In the genomic region with DNA sequence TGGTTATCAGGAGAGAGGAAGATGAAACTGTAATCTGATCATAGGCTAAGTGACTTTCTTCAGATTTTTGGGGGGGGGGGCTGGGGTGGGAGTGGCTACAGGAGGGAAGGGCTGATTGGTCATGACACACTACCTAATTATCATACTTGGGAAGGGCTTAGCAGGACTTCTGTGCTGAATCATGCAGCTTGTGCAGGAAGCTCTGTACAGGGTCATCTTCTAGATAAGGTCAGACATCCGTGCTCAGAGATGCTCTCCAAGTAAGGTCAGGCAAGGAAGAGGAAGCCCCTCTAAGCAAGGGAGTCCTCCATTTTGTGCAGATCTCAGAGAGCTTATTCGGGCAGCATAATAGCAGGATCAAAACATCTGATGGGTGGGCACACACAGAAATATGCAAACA, we compare ENCODE assay signal across 22 mouse cellular contexts.
A peak's percentile ranks its signal among the peaks of the same experiment; 100 is the strongest.
DNase-seq lines count a peak whose midpoint lies in the region; ATAC-seq and TF ChIP-seq lines count a peak whose summit lies in the region.
"Had no signal": no experiment of that assay in that cellular context is flagged by ENCODE, and none has a peak within 500 bp of the region (broad histone marks: within the 10 kb centered on the region; RNA-seq: fewer than 3 reads in every experiment).

No protein-coding gene starts in this region.

- no peak for TF ChIP-seq RAD21 in MEL (IDR thresholded peaks at IDR 0.05; ENCODE audit: low read depth, low read length)

- no peak overlapping the region for H3K4me2 ChIP-seq in liver, embryonic 16.5 days (ENCODE audit: low read depth, low read length)
- H3K4me2 ChIP-seq in liver, embryonic 11.5 days = no peak overlapping the region
- no peak overlapping the region for H3K4me2 ChIP-seq in neural tube, embryonic 15.5 days
- H3K4me2 ChIP-seq: embryonic facial prominence, embryonic 12.5 days; kidney, embryonic 15.5 days; midbrain, embryonic 13.5 days had no signal

- 37% methylated on average over 2 of the region's 2 CpGs for WGBS in liver, embryonic 16.5 days (ENCODE audit: insufficient replicate concordance)
- WGBS in liver, embryonic 11.5 days = 48% methylated on average over 2 of the region's 2 CpGs
- 87% methylated on average over 2 of the region's 2 CpGs for WGBS in neural tube, embryonic 15.5 days

- no peak overlapping the region for H3K9ac ChIP-seq in liver, embryonic 16.5 days (ENCODE audit: low read depth, low read length)
- no peak overlapping the region for H3K9ac ChIP-seq in liver, embryonic 11.5 days (ENCODE audit: low read depth, low read length)
- H3K9ac ChIP-seq in MEL (ENCODE audit: control insufficient read depth, low read depth, low read length, poor library complexity, severe bottlenecking) = no peak overlapping the region
- H3K9ac ChIP-seq in neural tube, embryonic 15.5 days (replicated peaks) = no peak overlapping the region
- H3K9ac ChIP-seq: embryonic facial prominence, embryonic 12.5 days; forebrain, postnatal 0 days; kidney, embryonic 15.5 days; midbrain, embryonic 13.5 days had no signal

- no peak overlapping the region for H3K4me3 ChIP-seq in liver, embryonic 16.5 days (ENCODE audit: low read depth, low read length)
- H3K4me3 ChIP-seq in liver, embryonic 11.5 days (ENCODE audit: low read depth, low read length) = no peak overlapping the region
- H3K4me3 ChIP-seq in MEL (ENCODE audit: control insufficient read depth in 1 of 2, insufficient read depth in 1 of 2, low read depth in 2 of 2, low read length in 2 of 2) = no peak overlapping the region
- H3K4me3 ChIP-seq in neural tube, embryonic 15.5 days (replicated peaks) = no peak overlapping the region
- H3K4me3 ChIP-seq: embryonic facial prominence, embryonic 12.5 days; kidney, embryonic 15.5 days; megakaryocyte, embryonic 14.5 days; midbrain, embryonic 13.5 days had no signal

- H3K27ac ChIP-seq in liver, embryonic 16.5 days (ENCODE audit: low read length) = no peak overlapping the region
- no peak overlapping the region for H3K27ac ChIP-seq in liver, embryonic 11.5 days (ENCODE audit: low read depth, low read length)
- no peak overlapping the region for H3K27ac ChIP-seq in MEL (ENCODE audit: control insufficient read depth, low read depth, low read length)
- no peak overlapping the region for H3K27ac ChIP-seq in neural tube, embryonic 15.5 days (replicated peaks)
- H3K27ac ChIP-seq: embryonic facial prominence, embryonic 12.5 days; hindbrain, postnatal 0 days; midbrain, embryonic 13.5 days had no signal

- H3K27me3 ChIP-seq in liver, embryonic 16.5 days (ENCODE audit: control insufficient read depth, insufficient read depth, low read depth, low read length) = no peaks in the 10 kb centered on the region
- no peaks in the 10 kb centered on the region for H3K27me3 ChIP-seq in liver, embryonic 11.5 days (replicated peaks; ENCODE audit: control insufficient read depth, insufficient read depth, low read length)
- no peaks in the 10 kb centered on the region for H3K27me3 ChIP-seq in MEL (ENCODE audit: control insufficient read depth in 1 of 2, insufficient read depth in 2 of 2, low read length in 2 of 2)
- no peaks in the 10 kb centered on the region for H3K27me3 ChIP-seq in neural tube, embryonic 15.5 days (replicated peaks)
- H3K27me3 ChIP-seq: embryonic facial prominence, embryonic 12.5 days; kidney, embryonic 15.5 days had no signal

- no peaks in the 10 kb centered on the region for H3K4me1 ChIP-seq in liver, embryonic 16.5 days (ENCODE audit: control insufficient read depth, low read depth, low read length)
- H3K4me1 ChIP-seq in liver, embryonic 11.5 days (replicated peaks; ENCODE audit: control insufficient read depth, insufficient read depth, low read length) = peaks cover 15% of the 10 kb centered on the region
- H3K4me1 ChIP-seq in MEL (ENCODE audit: control insufficient read depth in 1 of 2, insufficient read depth in 2 of 2, low read length in 2 of 2) = 0 out of 4 replicates have a peak, but pooled peaks cover 0 to 6% of the 10 kb centered on the region in 2 experiments
- H3K4me1 ChIP-seq in neural tube, embryonic 15.5 days = peaks cover 31% of the 10 kb centered on the region

- no peak for TF ChIP-seq CTCF in MEL (IDR thresholded peaks at IDR 0.05 in 2 of 3, conservative IDR thresholded peaks at IDR 0.05 in 1 of 3; ENCODE audit: control insufficient read depth in 1 of 3, insufficient read depth in 1 of 3, low read depth in 2 of 3, low read length in 3 of 3, poor library complexity in 1 of 3, severe bottlenecking in 1 of 3)

- H3K36me3 ChIP-seq in liver, embryonic 16.5 days (ENCODE audit: control insufficient read depth, insufficient read depth) = no peaks in the 10 kb centered on the region
- H3K36me3 ChIP-seq in liver, embryonic 11.5 days (ENCODE audit: control insufficient read depth, insufficient read depth, low read length) = no peaks in the 10 kb centered on the region
- no peaks in the 10 kb centered on the region; a peak in 1 of 4 replicates for H3K36me3 ChIP-seq in MEL (ENCODE audit: control insufficient read depth in 1 of 2, insufficient read depth in 2 of 2, low read length in 2 of 2)
- H3K36me3 ChIP-seq in neural tube, embryonic 15.5 days = no peaks in the 10 kb centered on the region
- H3K36me3 ChIP-seq: embryonic facial prominence, embryonic 12.5 days; G1E; kidney, embryonic 15.5 days; midbrain, embryonic 13.5 days had no signal

- TF ChIP-seq POLR2A in MEL (IDR thresholded peaks at IDR 0.05; ENCODE audit: control insufficient read depth in 1 of 2, insufficient read depth in 1 of 2, low read depth in 1 of 2, low read length in 2 of 2, poor library complexity in 1 of 2) = no peak

- ATAC-seq in liver, embryonic 16.5 days (ENCODE audit: low read depth) = peak; percentile 38; the same call in 1 of the 2 replicates
- no peak for ATAC-seq in liver, embryonic 11.5 days (replicated peaks; ENCODE audit: low FRiP score)
- no peak for ATAC-seq in neural tube, embryonic 15.5 days (ENCODE audit: low FRiP score)
- ATAC-seq in CD4-positive, CD25-positive, alpha-beta regulatory T cell, adult 4 months = no peak
- ATAC-seq: forebrain, postnatal 0 days; hindbrain, postnatal 0 days; midbrain, embryonic 13.5 days had no signal

- no peaks in the 10 kb centered on the region for H3K79me2 ChIP-seq in MEL (ENCODE audit: control insufficient read depth, insufficient read depth, low read length, poor library complexity)

- H3K9me3 ChIP-seq in liver, embryonic 16.5 days (replicated peaks; ENCODE audit: control insufficient read depth, low read length) = no peaks in the 10 kb centered on the region
- H3K9me3 ChIP-seq in liver, embryonic 11.5 days (ENCODE audit: control insufficient read depth, low read length) = no peaks in the 10 kb centered on the region
- H3K9me3 ChIP-seq in MEL (replicated peaks; ENCODE audit: insufficient read depth, low read length) = no peaks in the 10 kb centered on the region
- H3K9me3 ChIP-seq in neural tube, embryonic 15.5 days (replicated peaks) = no peaks in the 10 kb centered on the region
- H3K9me3 ChIP-seq: embryonic facial prominence, embryonic 12.5 days; kidney, embryonic 15.5 days; midbrain, embryonic 13.5 days had no signal

- no peak for DNase-seq in liver, embryonic 11.5 days (ENCODE audit: low spot score)
- DNase-seq in MEL (ENCODE audit: low read depth, low spot score) = peak; percentile 66
- DNase-seq in induced T-regulatory cell, adult 2 months (ENCODE audit: low read depth) = peak; percentile 3
- DNase-seq in adrenal gland, adult (ENCODE audit: inconsistent age in 2 of 2, low spot score in 1 of 2) = no peak
- DNase-seq: adrenal gland, postnatal 25 days; cerebellum, adult 11 months; cerebellum, postnatal 10 days; forebrain, postnatal 0 days; gastrocnemius, postnatal 25 days; kidney, adult 11 months; kidney, postnatal 36 days; layer of hippocampus, postnatal 36 days; right cerebral cortex, postnatal 14 days had no signal

- TF ChIP-seq EP300 in MEL (IDR thresholded peaks at IDR 0.05; ENCODE audit: low read depth in 1 of 2, low read length in 2 of 2) = no peak

TF ChIP-seq in MEL, 35 proteins besides CTCF, POLR2A, EP300 and RAD21:
- TF ChIP-seq GATA1 (IDR thresholded peaks at IDR 0.05; ENCODE audit: low read depth, low read length) = peak; percentile 47; the same call in 1 of the 2 replicates
- no peak for TF ChIP-seq MAX (IDR thresholded peaks at IDR 0.05; ENCODE audit: low read length)

Comparison
In these comparisons a context has a peak if more than half of its experiments do, and no peak if none do; other contexts are left out.
1. DNase-seq: peak in MEL (single experiment) and induced T-regulatory cell, adult 2 months (single experiment); none in liver, embryonic 11.5 days (single experiment) and adrenal gland, adult (0 of 2).